Mouse (Mus musculus) gastrocnemius, postnatal 25 days (tissue): ENCODE measurements around the gene Gm960. TPM values are rescaled to one million over a fixed set of nuclear protein-coding genes. Genes with fewer than 3 reads are reported as not detected.
A peak's percentile ranks its signal among the peaks of the same experiment; 100 is the strongest.

Experiments used
- DNase-seq: peaks from one replicate; pipeline ENCODE4 v3.0.0; 2022
- long read RNA-seq, 2 experiments: library from polyadenylated mRNA; stranded (forward); transcript quantifications; one replicate each; pipeline ENCODE4 v2.0.0; 2021
- total RNA-seq, 2 experiments: library from RNA; stranded (reverse); gene quantifications; 1 replicate in 1 of 2; 2 replicates in 1 of 2; pipeline ENCODE4 v1.2.3; 2021

Gene Gm960
- not detected for total RNA-seq
- long read RNA-seq, experiment 1, result 0 reads
- long read RNA-seq, experiment 2, partial matches to known transcripts, result 0 of 1 reads
- long read RNA-seq, experiment 2, other reads (novel, unspliced or antisense), result 1 of 1 reads

GRCm38 (mm10) chr19:4698205-4698677 is at the start of gene Gm960:
TSS of gene Gm960 (minus strand) at chr19:4698668.
- peak; percentile 67 for DNase-seq

- no peak for DNase-seq
Measured at GRCm38 (mm10) chr19:4747631-4748312, 49.3 kb upstream of the Gm960 start.

GRCm38 (mm10) chr19:4746611-4747010 is 48.1 kb upstream of the Gm960 start:
- DNase-seq, result peak; percentile 65

- no peak for DNase-seq
Measured at GRCm38 (mm10) chr19:4745681-4746080, 47.2 kb upstream of the Gm960 start.

GRCm38 (mm10) chr19:4745057-4745456 is 46.6 kb upstream of the Gm960 start:
- DNase-seq, result no peak

- no peak for DNase-seq
Measured at GRCm38 (mm10) chr19:4744026-4744425, 45.6 kb upstream of the Gm960 start.

- no peak for DNase-seq
Measured at GRCm38 (mm10) chr19:4743524-4743923, 45.1 kb upstream of the Gm960 start.

- no peak for DNase-seq
Measured at GRCm38 (mm10) chr19:4742229-4742628, 43.8 kb upstream of the Gm960 start.

- DNase-seq, result no peak
Measured at GRCm38 (mm10) chr19:4741482-4741881, 43.0 kb upstream of the Gm960 start.

GRCm38 (mm10) chr19:4739762-4740161 is 41.3 kb upstream of the Gm960 start:
- no peak for DNase-seq

- DNase-seq, result no peak
Measured at GRCm38 (mm10) chr19:4739053-4739452, 40.6 kb upstream of the Gm960 start.

- DNase-seq, result no peak
Measured at GRCm38 (mm10) chr19:4737866-4738265, 39.4 kb upstream of the Gm960 start.

GRCm38 (mm10) chr19:4733052-4733451 is 34.6 kb upstream of the Gm960 start:
- DNase-seq, result no peak

GRCm38 (mm10) chr19:4729186-4729585 is 30.7 kb upstream of the Gm960 start:
- no peak for DNase-seq

GRCm38 (mm10) chr19:4720671-4721244 is 22.3 kb upstream of the Gm960 start:
- DNase-seq, result no peak

GRCm38 (mm10) chr19:4720112-4720511 is 21.6 kb upstream of the Gm960 start:
- no peak for DNase-seq

- DNase-seq, result no peak
Measured at GRCm38 (mm10) chr19:4719351-4719764, 20.9 kb upstream of the Gm960 start.

GRCm38 (mm10) chr19:4718716-4719115 is 20.2 kb upstream of the Gm960 start:
- no peak for DNase-seq

GRCm38 (mm10) chr19:4717281-4717680 is 18.8 kb upstream of the Gm960 start:
- DNase-seq, result no peak

GRCm38 (mm10) chr19:4716756-4717155 is 18.3 kb upstream of the Gm960 start:
- no peak for DNase-seq

- no peak for DNase-seq
Measured at GRCm38 (mm10) chr19:4713886-4714285, 15.4 kb upstream of the Gm960 start.

- DNase-seq, result no peak
Measured at GRCm38 (mm10) chr19:4712781-4713526, 14.5 kb upstream of the Gm960 start.
